Mouse (Mus musculus) kidney, adult 2 months (tissue): ENCODE data around the gene Fbxo47.

Experiments
- CTCF ChIP-seq: fragments of 200-500 bp; conservative IDR thresholded peaks from 2 replicates; pipeline ENCODE4 v1.5.1; 2011; ENCODE audit warnings: low read depth, mild to moderate bottlenecking, control low read depth, low read length, moderate library complexity, mixed read lengths; ENCODE audit not compliant: insufficient read depth, insufficient read length
- POLR2A ChIP-seq: fragments of 200-500 bp; IDR thresholded peaks from one replicate; pipeline ENCODE4 v1.6.1; 2011; ENCODE audit warnings: low read depth, low read length, control low read depth

GRCm38 (mm10) chr11:97819923-97820322 is 64.0 kb downstream of the Fbxo47 start:
- TF ChIP-seq POLR2A (no peak), CTCF (no peak)
